Mouse (Mus musculus): ENCODE measurements at regions not wholly inside any gene's neighbourhood (a gene's known extent, or its start where the extent isn't known, plus 50 kb on each side); places are given as distances from the start of the nearest gene placed in this dataset.

GRCm38 (mm10) chr7:75063816-75064215 lies 245.2 kb downstream of the Sv2b start:
- DNase-seq (ENCODE audit: low read depth, low spot score), result no peak

GRCm38 (mm10) chr7:75050231-75050630 lies 258.8 kb downstream of the Sv2b start:
- DNase-seq (ENCODE audit: low read depth, low spot score), result no peak

- DNase-seq (ENCODE audit: low read depth, low spot score), result no peak
These were observed 259.3 kb downstream of the Sv2b start for GRCm38 (mm10) chr7:75049751-75050150.

- no peak for DNase-seq (ENCODE audit: low read depth, low spot score)
These were observed 260.2 kb downstream of the Sv2b start for GRCm38 (mm10) chr7:75048822-75049221.

GRCm38 (mm10) chr7:75047827-75048226 lies 261.2 kb downstream of the Sv2b start:
- no peak for DNase-seq (ENCODE audit: low read depth, low spot score)

- DNase-seq (ENCODE audit: low read depth, low spot score), result no peak
These were observed 268.2 kb downstream of the Sv2b start for GRCm38 (mm10) chr7:75040871-75041270.

- DNase-seq (ENCODE audit: low read depth, low spot score), result no peak
These were observed 282.9 kb downstream of the Sv2b start for GRCm38 (mm10) chr7:75026191-75026590.

GRCm38 (mm10) chr7:75021966-75022365 lies 287.1 kb downstream of the Sv2b start:
- no peak for DNase-seq (ENCODE audit: low read depth, low spot score)

GRCm38 (mm10) chr7:75018640-75019039 lies 290.4 kb downstream of the Sv2b start:
- no peak for DNase-seq (ENCODE audit: low read depth, low spot score)

- DNase-seq (ENCODE audit: low read depth, low spot score), result no peak
These were observed 300.6 kb downstream of the Sv2b start for GRCm38 (mm10) chr7:75008481-75008880.

- DNase-seq (ENCODE audit: low read depth, low spot score), result no peak
These were observed 318.9 kb downstream of the Sv2b start for GRCm38 (mm10) chr7:74990198-74990597.

GRCm38 (mm10) chr7:74979479-74979878 lies 329.6 kb downstream of the Sv2b start:
- no peak for DNase-seq (ENCODE audit: low read depth, low spot score)

- no peak for DNase-seq (ENCODE audit: low read depth, low spot score)
These were observed 333.1 kb downstream of the Sv2b start for GRCm38 (mm10) chr7:74975986-74976385.

GRCm38 (mm10) chr7:74974448-74974847 lies 334.6 kb downstream of the Sv2b start:
- no peak for DNase-seq (ENCODE audit: low read depth, low spot score)

GRCm38 (mm10) chr7:74944421-74945098 lies 364.5 kb downstream of the Sv2b start:
- no peak for DNase-seq (ENCODE audit: low read depth, low spot score)

GRCm38 (mm10) chr7:74942917-74943316 lies 366.1 kb downstream of the Sv2b start:
- no peak for DNase-seq (ENCODE audit: low read depth, low spot score)

- DNase-seq (ENCODE audit: low read depth, low spot score), result no peak
These were observed 366.9 kb downstream of the Sv2b start for GRCm38 (mm10) chr7:74942146-74942545.

- no peak for DNase-seq (ENCODE audit: low read depth, low spot score)
These were observed 374.7 kb upstream of the Slco3a1 start for GRCm38 (mm10) chr7:74929142-74929829.

GRCm38 (mm10) chr7:74928226-74928927 lies 373.8 kb upstream of the Slco3a1 start:
- peak; percentile 65 for DNase-seq (ENCODE audit: low read depth, low spot score)

- DNase-seq (ENCODE audit: low read depth, low spot score), result no peak
These were observed 372.1 kb upstream of the Slco3a1 start for GRCm38 (mm10) chr7:74926729-74927128.

GRCm38 (mm10) chr7:74924156-74924555 lies 369.6 kb upstream of the Slco3a1 start:
- no peak for DNase-seq (ENCODE audit: low read depth, low spot score)

GRCm38 (mm10) chr7:74908311-74908962 lies 353.9 kb upstream of the Slco3a1 start:
- no peak for DNase-seq (ENCODE audit: low read depth, low spot score)

Measured in c-Kit-negative CD71-positive TER-119-positive erythroid progenitor cells, embryonic 14.5 days (primary cell).